Mouse (Mus musculus) thymus, postnatal 4 days (tissue): ENCODE measurements around the gene P3h2.

Experiments used
- DNase-seq: peaks from one replicate; pipeline ENCODE4 v3.0.0; 2021

Gene P3h2

DNA sequence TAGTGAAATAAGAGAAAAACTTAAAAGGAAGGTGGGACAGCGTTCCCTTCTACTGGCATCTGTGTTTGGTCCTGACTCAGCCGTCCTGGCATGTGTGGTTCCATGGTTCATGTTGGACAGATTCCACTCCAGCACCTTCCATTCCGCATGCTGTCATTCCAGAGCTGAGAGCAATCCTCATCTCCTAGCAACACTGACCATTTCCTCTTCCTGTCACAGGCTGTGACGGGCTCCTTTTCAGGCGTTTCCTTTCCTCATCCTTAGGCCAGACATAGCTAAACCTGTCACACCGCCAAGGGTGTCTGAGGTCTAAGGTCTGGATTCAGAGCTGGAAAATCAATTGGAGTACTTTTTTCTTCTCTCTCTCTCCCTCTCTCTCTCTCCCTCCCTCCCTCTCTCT, 40.5 kb downstream of the P3h2 start:
- no peak for DNase-seq

DNA sequence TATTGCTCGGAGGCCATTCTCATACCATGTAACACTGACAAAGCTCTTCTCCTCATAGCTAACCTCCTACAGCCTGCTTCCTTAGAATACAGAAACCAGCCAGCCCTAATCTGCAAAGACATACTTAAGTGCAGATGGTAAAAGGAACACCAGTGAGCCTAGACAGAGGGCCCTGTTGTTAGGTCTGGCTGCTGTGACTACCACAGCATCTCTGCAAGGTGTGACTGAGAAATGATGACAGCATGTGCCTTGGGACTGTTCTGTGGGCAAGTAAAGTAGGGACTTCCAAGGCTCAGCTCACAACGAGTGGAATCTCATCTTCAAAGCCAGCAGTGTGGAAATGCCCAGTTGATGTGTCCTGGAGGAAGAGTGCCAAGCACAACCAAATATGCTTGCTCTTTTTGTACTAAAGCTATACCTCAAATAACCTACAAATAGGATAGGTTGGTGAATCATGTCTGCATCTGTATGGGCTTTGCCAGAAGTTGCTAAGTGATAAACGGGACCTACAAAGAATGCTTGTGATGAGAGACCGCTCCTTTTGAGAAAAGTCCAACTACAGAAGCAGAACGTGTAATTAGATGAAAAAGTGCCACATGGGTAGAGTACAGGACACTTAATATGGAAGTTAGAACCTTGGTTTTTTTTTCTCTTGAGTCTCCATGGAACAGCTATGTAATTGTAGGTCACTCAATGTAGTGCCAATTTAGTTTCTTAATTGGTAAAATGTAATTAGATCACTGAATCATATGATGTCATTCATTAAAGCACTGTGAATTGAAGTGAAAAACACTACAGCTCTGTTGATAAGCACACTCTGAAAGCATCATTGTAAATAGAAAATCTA, 45.1 kb downstream of the P3h2 start:
- DNase-seq: no peak

DNA sequence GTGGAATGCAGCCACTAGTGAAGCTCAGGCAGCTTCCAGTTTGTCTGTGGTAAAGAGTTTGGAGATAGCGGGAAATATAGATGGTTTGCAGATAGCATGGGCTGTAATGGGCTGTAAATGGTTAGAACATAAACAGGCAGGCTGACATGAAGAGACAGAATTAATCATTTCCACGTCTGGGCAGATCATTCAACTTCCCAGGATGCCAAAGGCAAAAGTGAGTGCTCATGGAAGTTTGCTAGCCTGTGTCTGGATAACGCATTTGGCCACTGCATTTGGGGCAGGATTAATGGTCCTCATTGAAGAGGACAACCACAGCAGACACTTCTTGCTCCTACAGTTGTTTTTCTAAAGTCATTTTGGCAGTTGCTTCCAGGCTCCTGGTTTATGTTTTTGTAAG, 52.0 kb downstream of the P3h2 start:
- no peak for DNase-seq

GRCm38 (mm10) chr16:26049393-26050087, 56.0 kb downstream of the P3h2 start:
- no peak for DNase-seq

DNA sequence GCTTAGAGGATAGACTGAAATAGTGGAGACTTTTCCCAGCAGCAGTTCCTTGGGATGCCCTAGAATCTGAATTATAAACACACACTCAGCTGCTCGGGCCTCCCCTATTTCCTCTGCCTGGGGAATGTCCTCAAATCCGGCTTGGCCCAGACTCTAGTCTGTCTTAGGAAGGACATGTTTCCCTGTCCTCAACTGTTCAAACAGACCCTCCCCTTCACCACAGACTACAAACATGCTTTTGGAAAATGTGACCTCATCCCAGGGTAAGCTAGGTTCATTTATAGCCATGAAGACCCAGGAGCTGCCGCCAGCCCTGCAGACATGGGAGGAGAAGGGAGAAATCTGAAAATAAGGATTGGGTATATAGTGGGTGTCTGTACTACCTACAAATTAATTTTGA, 57.7 kb downstream of the P3h2 start:
- DNase-seq: no peak

- no peak for DNase-seq
These were observed 58.2 kb downstream of the P3h2 start for GRCm38 (mm10) chr16:26047396-26047795.

DNA sequence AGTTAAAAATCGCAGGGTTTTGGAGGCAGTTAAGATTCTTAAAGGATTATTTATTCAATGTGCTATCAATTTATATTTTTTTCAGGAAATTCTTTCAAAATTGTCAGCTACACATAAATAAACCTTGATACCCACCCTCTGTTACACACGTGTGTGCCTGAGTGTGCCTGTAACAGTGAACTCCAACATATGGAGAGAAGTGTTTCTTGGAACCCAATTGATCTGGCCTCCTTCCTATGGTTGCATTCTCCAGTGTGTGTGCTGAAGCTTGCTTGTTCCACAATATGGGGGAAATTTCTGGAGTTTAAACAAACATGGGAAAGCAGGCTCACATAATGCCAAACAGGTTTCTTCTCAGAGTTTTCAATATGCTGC, 63.7 kb downstream of the P3h2 start:
- DNase-seq: no peak

- no peak for DNase-seq
These were observed 64.3 kb downstream of the P3h2 start for GRCm38 (mm10) chr16:26041021-26041928.

- DNase-seq: no peak
These were observed 66.3 kb downstream of the P3h2 start for GRCm38 (mm10) chr16:26039320-26039719.

GRCm38 (mm10) chr16:26035525-26035924, 70.1 kb downstream of the P3h2 start:
- no peak for DNase-seq

- no peak for DNase-seq
These were observed 70.5 kb downstream of the P3h2 start for GRCm38 (mm10) chr16:26035079-26035478.

- no peak for DNase-seq
These were observed 76.1 kb downstream of the P3h2 start for GRCm38 (mm10) chr16:26029424-26030012.

DNA sequence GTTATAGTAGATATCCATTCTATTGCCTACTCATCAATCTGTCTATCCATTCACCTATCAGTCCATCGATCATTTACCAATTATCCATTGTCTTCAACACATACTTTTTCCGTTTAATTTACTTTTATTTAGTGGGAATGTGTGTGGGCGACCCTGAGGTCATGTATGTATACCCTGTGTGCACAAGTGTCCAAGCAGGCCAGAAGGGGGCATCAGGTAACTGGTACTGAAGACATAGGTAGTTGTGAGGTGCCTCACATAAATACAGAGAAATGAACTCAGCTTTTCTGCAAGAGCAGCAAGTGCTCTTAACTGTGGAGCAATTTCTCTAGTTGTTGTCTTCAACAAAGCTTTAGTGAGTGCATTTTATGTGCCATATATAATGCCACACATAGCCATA, 79.2 kb downstream of the P3h2 start:
- no peak for DNase-seq

DNA sequence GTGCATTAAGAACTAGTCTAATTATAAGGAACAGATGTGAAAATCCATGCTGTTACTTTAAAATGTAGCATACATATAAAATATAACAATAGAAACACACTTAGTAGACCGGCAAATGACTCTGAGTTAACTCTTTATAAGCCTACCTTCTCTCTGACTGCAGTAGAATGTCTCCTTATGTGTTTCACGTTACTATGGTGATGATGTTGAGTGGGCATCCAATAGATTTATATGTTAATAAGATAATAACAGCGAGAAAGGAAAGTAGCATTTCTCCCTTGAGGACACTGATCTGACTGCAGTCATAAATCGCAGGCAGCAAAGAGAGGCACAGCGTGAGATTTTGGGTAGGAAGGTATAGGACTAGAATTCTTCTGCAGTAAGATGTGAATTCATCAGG, 81.0 kb downstream of the P3h2 start:
- no peak for DNase-seq

GRCm38 (mm10) chr16:26023352-26023751, 82.2 kb downstream of the P3h2 start:
- DNase-seq: no peak

DNA sequence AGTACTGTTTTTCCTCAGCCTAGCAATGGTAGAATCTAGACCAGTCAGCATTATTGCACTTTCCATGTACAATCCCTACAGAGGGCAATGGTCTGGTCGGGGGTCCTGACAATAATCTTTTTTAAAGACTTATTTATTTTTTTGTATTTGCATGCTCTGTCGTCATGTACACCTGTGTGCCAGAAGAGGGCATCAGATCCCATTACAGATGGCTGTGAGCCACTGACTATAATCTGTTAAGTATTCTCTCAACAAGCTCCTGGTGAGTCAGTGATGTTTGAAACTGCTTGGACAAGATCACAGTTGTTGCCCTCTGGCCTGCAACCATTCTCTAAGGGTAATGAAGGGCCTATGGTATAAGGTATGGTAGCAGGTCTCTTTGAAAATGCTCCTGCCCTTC, 83.8 kb downstream of the P3h2 start:
- DNase-seq: no peak

GRCm38 (mm10) chr16:26005811-26006210, 99.8 kb downstream of the P3h2 start:
- DNase-seq: no peak

DNA sequence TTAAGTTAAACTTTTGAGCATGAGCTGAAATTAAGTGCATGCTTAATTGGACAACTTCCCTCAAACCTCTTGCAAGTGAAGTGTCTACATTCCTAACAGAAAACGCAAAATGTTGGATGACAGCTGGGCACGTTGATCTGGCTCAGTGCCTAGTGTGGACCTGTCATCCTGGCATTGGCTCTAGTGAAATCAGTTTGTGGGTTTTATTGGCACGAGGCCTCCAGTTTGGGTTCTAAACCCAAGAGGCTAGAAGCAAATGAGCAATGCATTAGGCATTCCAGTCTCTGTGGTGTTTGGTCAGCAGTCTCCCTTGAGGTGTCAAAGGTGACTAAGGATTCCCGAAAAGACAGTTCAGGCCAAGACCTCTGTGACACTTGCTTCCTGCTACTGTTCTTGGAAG, 102.3 kb downstream of the P3h2 start:
- no peak for DNase-seq

- DNase-seq: no peak
These were observed 102.7 kb downstream of the P3h2 start for GRCm38 (mm10) chr16:26002848-26003247.

GRCm38 (mm10) chr16:25994605-25995004, 111.0 kb downstream of the P3h2 start:
- DNase-seq: no peak

- no peak for DNase-seq
These were observed 118.4 kb downstream of the P3h2 start for GRCm38 (mm10) chr16:25987221-25987620.

DNA sequence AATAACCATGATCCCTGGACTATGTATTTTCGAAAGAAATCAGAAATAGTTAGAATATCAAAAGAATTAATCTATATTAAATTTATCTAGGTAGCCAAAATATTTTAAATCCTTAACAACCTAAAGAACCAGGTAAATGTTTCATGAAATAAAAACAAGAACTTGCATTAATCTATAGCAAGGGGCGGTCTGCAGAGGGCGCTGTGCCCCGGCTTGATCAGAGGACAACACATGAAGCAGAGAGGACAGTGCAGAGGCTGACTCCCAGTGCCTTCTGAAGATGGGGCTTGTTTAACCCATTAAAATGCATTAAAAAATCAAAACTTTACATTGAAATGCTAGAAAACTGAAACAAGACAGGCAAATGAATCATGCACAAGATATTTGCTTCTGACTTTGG, 121.9 kb downstream of the P3h2 start:
- DNase-seq: no peak

DNA sequence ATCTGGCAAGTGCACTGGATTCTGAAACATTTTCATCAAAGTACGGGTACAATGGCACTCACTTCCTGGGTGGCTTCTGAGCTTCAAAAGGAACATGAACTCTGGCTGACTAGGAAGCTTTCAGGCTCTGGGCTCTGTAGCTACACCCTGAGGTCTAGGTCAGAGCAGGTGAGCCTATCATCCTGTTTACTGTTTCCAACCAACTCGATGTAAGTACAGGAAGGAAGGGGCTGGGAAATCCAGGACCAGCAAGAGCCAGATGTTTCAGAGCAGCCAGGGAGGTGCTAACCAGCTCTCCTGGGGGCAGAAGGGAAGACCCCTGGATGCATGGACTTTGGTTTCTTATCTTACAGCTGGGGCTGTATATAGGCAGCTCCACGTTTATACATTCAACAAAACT, 126.5 kb downstream of the P3h2 start:
- DNase-seq: no peak
